Mouse (Mus musculus) right cerebral cortex, postnatal 36 days (tissue): ENCODE results near the gene Icam4.
"Not testable (repeated sequence)": the region's sequence is repeated elsewhere in the genome, so short reads cannot be mapped to it uniquely, and the experiment has no call there.

ENCODE experiments used
- DNase-seq, 2 experiments: peaks; one replicate each; pipeline ENCODE4 v3.0.0; 2022; ENCODE audit warnings: low spot score in 2 of 2, mixed read lengths in 1 of 2

Gene Icam4

DNA sequence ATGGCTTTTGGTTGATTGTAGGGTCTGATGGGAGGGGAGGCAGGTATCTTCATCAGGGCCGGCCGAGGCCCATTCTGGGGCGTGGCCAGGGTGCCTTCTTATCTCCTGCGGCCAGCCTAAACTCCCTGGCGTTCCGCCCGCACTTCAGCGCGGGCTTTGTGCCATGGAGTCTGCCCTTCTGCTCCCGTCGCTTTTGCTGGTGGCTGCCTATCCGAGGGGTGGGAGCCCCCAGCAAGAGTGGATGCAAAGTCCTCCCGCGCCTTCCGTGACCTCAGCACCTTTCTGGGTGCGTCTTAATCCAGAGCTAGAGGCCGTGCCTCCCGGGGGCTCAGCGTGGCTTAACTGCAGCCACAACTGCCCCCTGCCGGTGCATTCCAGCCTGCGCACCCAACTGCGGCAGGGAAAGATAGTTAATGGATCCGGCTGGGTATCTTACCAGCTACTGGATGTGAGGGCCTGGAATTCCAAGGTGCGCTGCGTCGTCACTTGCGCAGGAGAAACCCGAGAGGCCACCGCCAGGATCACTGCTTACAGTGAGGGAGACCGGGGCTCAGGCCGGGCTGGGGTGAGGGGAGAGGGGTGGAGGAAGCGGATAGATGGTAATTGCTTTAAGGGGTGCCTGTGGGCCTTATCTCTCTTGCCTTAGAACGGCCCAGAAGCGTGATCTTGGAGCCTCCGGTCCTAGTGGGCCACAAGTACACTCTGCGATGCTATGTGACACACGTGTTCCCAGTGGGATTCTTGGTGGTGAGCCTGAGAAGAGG is at the start of gene Icam4:
Gene Icam4 (plus strand): TSS at position 83 of the 764 bp plus-strand sequence.
- DNase-seq = no peak

- no peak for DNase-seq
Measured at GRCm38 (mm10) chr9:20979769-20980168, 49.4 kb upstream of the Icam4 start.

- no peak for DNase-seq
Measured at GRCm38 (mm10) chr9:20982171-20982570, 47.0 kb upstream of the Icam4 start.

- no peak for DNase-seq
Measured at GRCm38 (mm10) chr9:20983169-20983568, 46.0 kb upstream of the Icam4 start.

DNA sequence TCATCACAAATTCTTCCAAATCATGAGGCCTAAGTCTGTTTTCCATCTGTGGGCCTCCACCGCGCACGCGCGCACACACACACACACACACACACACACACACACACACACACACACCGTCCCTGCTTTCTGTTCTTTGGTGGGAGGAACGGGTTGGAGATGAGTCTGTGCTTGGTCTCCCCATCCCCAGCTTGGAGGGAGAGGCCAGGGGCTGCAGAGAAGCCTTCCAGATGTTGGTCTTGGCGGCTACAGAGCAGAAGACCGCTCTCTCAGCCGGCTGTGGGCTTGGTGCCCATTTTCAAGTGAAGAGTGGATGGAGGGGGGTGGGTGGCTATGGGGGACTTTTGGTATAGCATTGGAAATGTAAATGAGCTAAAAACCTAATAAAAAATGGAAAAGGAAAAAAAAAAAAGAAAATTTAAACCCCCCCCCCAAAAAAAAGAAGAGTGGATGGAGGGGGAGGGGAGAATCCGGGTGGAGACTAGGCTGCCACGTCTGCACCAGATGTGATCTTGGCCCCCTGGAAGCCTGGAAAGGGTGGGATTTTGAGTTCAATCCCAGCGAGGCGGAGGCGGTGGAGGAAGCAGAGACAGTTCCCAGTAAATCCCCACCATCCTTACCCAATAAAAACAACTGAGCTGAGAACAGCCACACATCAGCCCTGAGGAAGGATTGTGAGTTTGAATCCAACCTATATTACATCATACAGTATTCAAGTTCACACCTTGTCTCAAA is 42.1 kb upstream of the Icam4 start:
- no peak for DNase-seq

DNA sequence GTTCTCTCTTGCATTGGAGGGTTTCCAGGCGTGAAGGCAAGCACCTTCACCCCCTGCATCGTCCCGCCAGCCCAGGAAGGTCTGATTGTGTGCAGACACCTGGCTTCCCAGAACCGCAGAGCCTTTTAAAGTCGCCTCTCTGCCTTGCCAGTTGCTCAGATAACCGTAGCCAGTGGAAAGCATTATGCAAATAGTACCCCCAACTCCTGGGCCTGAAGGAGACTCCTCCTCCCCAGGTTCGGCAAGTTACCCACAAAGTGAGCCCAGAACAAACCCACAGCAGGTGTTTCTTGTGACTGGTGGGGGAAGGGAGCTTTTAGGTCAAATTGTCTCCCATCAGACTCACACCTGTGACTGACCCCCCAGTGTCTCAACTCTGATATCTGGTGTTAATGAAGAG is 41.2 kb upstream of the Icam4 start:
- DNase-seq = no peak

GRCm38 (mm10) chr9:20990861-20991260 is 38.3 kb upstream of the Icam4 start:
- DNase-seq = no peak

- DNase-seq = no peak
Measured at GRCm38 (mm10) chr9:20991587-20991986, 37.6 kb upstream of the Icam4 start.

- DNase-seq = no peak
Measured at GRCm38 (mm10) chr9:20993165-20993898, 35.8 kb upstream of the Icam4 start.

DNA sequence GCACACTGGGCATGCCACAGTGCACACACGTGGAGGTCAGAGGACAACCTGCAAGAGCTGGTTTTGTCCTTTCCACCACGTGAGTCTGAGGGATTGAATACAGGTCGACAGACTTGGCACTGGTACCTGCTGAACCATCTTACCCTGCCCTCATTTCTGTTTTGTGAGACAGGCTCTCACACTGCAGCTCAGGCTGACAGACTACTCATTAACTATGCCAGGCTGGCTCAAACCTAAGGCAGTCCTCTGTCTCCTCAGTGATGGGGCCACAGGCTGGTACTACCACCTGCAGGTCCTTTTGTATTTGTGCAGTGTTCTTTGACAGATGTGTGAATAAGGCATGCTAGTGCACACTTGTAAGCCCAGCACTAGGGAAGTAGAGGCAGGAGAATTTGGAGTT is 34.1 kb upstream of the Icam4 start:
- DNase-seq = no peak

DNA sequence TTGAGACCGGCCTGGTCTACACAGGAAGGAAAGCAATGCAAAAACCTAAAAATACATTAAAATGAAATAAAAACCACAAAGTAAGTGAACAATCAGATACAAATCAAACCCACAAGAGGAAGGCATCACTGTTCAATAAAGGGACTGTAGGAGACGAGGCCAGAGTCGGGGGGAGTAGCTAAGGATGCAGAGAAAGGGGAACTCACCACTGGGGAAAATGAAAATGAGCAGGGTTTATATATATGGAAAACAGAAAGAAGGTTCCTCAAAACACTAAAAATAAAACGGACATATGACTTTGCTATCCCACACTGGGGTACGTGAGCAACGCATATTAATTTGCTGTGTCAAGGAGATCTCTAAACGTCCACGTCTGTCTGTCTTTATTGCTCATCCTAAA is 32.1 kb upstream of the Icam4 start:
- no peak for DNase-seq

DNA sequence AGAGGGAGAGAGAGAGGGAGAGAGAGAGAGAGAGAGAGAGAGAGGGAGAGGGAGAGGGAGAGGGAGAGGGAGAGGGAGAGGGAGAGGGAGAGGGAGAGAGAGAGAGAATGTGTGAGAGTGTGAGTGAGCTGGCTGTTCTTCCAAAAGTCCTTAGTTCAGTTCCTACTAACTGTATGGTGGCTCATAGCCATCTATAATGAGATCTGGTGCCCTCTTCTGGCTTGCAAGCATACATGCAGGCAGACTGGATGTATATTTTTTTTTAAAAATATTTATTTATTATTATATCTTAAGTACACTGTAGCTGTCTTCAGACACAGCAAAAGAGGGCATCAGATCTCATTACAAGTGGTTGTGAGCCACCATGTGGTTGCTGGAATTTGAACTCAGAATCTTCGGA is 30.8 kb upstream of the Icam4 start:
- DNase-seq = not testable (repeated sequence)

GRCm38 (mm10) chr9:21000811-21001210 is 28.4 kb upstream of the Icam4 start:
- no peak for DNase-seq

DNA sequence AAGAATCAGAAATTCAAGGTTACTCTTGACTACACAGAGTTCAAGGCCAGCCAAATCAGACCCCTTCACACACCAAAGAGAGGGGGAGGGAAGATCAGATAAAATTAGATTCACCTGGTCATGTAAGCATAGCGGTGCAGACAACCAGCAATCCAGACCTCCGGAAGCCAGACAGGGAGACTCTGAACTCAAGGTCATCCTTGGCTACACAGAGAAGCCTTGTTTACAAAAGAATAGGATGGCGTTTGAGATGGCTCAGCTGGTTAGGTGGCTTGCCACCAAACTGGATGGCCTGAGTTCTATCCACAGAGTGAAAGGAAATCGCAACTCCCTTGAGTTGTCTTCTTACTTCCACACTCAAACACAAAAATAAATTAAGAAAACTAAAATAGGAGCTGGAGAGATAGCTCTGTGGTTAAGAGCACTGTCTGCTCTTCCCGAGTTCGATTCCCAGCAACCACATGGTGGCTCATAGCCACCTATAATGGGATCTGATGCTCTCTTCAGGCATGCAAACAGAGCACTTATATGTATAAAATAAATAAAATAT is 27.4 kb upstream of the Icam4 start:
- no peak for DNase-seq

- no peak for DNase-seq
Measured at GRCm38 (mm10) chr9:21002270-21002626, 26.9 kb upstream of the Icam4 start.

GRCm38 (mm10) chr9:21002627-21003551 is 26.3 kb upstream of the Icam4 start, which contains the start of gene Mrpl4:
Mrpl4 (plus strand) TSS chr9:21002738.
- peak; percentile 88 to 89 for DNase-seq

GRCm38 (mm10) chr9:21007313-21007952 is 21.7 kb upstream of the Icam4 start:
- no peak for DNase-seq

- no peak for DNase-seq
Measured at GRCm38 (mm10) chr9:21008007-21008406, 21.2 kb upstream of the Icam4 start.

DNA sequence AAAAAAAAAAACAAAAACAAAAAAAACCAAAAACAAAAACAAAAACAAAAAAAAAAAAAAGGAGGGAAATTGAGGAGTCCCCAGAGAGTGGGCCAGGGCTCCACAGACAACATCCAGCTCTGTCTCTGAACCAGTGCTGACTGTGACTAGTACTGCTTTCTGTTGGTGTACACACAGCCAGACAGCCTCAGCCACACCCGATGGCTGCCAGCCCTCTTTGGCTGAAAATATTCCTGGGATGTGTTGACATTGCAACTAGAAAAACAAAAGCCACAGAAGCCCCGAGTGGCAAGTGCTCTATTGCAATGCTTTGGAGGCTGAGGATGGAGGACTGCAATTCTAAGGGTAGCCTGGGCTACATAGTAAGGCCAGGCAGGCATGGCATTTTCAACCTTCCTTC is 18.8 kb upstream of the Icam4 start:
- no peak for DNase-seq

DNA sequence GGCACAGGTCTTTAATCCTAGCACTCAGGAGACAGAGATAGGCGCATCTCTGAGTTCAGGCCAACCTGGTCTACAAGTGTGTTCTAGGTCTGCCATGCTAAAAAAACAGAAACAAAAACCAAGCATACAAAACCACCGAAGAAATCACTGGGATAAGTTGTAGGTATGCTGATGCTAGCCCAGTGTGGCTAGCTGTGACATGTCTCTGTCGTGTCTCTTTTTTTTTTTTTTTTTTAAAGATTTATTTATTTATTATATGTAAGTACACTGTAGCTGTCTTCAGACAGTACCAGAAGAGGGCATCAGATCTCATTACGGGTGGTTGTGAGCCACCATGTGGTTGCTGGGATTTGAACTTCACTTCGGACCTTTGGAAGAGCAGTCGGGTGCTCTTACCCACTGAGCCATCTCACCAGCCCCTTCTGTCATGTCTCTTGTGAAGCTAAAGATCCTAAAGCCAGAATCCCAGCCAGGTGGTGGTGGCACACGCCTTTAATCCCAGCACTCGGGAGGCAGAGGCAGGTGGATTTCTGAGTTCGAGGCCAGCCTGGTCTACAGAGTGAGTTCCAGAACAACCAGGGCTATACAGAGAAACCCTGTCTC is 18.1 kb upstream of the Icam4 start:
- not testable (repeated sequence) for DNase-seq
